Mouse (Mus musculus) liver, adult 2 months (tissue): ENCODE measurements around the gene Bcl2l15. TPM values are rescaled to one million over a fixed set of nuclear protein-coding genes. Genes with fewer than 3 reads are reported as not detected.
"Not testable (repeated sequence)": the region's sequence is repeated elsewhere in the genome, so short reads cannot be mapped to it uniquely, and the experiment has no call there.

Experiments
- DNase-seq: peaks from one replicate; pipeline ENCODE4 v3.0.0-alpha.2; 2011; ENCODE audit warnings: low read depth, low spot score; ENCODE audit errors: extremely low read depth
- H3K27ac ChIP-seq: fragments of 200-500 bp; replicated peaks from 2 replicates; pipeline ENCODE4 v1.5.1; 2012; ENCODE audit warnings: low read depth, mild to moderate bottlenecking, control low read depth, inconsistent platforms, low read length; ENCODE audit not compliant: insufficient read depth
- H3K27me3 ChIP-seq: fragments of 200-500 bp; 2 replicates; pipeline ENCODE4 v1.6.1; 2012; ENCODE audit warnings: mild to moderate bottlenecking, moderate library complexity, low read length, inconsistent platforms; ENCODE audit not compliant: control insufficient read depth, insufficient read depth
- H3K36me3 ChIP-seq: fragments of 200-500 bp; 2 replicates; pipeline ENCODE4 v1.6.1; 2012; ENCODE audit warnings: low read length, inconsistent platforms; ENCODE audit not compliant: control insufficient read depth, insufficient read depth
- H3K4me1 ChIP-seq: fragments of 200-500 bp; 2 replicates; pipeline ENCODE4 v1.6.1; 2011; ENCODE audit warnings: low read length; ENCODE audit not compliant: control insufficient read depth, insufficient read depth
- H3K4me3 ChIP-seq: fragments of 200-500 bp; 2 replicates; pipeline ENCODE4 v1.5.1; 2011; ENCODE audit warnings: low read depth, mild to moderate bottlenecking, control low read depth, low read length, moderate library complexity; ENCODE audit not compliant: insufficient read depth
- H3K79me2 ChIP-seq: fragments of 200-500 bp; 2 replicates; pipeline ENCODE4 v1.6.1; 2012; ENCODE audit warnings: inconsistent platforms, mild to moderate bottlenecking, low read length, moderate library complexity; ENCODE audit not compliant: control insufficient read depth, insufficient read depth
- H3K9ac ChIP-seq: fragments of 200-500 bp; 2 replicates; pipeline ENCODE4 v1.6.1; 2012; ENCODE audit warnings: low read depth, mild to moderate bottlenecking, control low read depth, inconsistent platforms, low read length
- CTCF ChIP-seq: fragments of 200-500 bp; IDR thresholded peaks from 2 replicates; pipeline ENCODE4 v1.5.1; 2011; ENCODE audit warnings: low read depth, low read length, control low read depth
- POLR2A ChIP-seq: fragments of 200-500 bp; IDR thresholded peaks from 2 replicates; pipeline ENCODE4 v1.6.1; 2011; ENCODE audit warnings: low read length, control low read depth; ENCODE audit not compliant: insufficient read depth; ENCODE audit errors: extremely low read depth
- WGBS: fragments of 180-500 bp; shearing (Covaris S2); methylation state at CpG from one replicate; pipeline ENCODE4 v1.1.7; 2018; 5-methylcytosine and 5-hydroxymethylcytosine counted together
- polyA plus RNA-seq: library from polyadenylated mRNA; depleted of rRNA; stranded (reverse); fragments of >200 nt; gene quantifications from 2 replicates; pipeline ENCODE4 v1.2.3, GENCODE M21; 2012
- total RNA-seq: library from RNA; depleted of rRNA; stranded (reverse); fragments of >200 nt; gene quantifications from 2 replicates; pipeline ENCODE4 v1.2.3, GENCODE M21; 2014

Gene Bcl2l15
- total and polyA plus RNA-seq, 2 experiments = not detected

DNA sequence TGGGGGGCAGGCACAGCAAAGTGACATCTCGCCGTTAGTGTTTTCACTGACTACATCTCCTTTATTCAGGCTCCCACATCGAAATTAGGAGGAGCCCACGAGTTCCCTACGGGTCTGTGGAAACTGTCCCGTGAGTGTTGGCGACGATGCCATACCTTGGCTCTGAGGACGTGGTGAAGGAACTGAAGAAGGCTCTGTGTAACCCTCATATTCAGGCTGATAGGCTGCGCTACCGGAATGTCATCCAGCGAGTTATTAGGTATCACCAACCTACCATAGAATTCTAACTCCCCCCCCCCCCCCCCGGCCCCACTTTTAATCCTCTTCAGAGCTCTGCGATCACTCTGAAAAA lies 22.6 kb upstream of the Bcl2l15 start:
- H3K27ac ChIP-seq = peak overlapping the region; percentile 92
- TF ChIP-seq CTCF = no peak
- TF ChIP-seq POLR2A = no peak
- H3K36me3 ChIP-seq = peaks cover 17% of the 10 kb centered on the region

DNA sequence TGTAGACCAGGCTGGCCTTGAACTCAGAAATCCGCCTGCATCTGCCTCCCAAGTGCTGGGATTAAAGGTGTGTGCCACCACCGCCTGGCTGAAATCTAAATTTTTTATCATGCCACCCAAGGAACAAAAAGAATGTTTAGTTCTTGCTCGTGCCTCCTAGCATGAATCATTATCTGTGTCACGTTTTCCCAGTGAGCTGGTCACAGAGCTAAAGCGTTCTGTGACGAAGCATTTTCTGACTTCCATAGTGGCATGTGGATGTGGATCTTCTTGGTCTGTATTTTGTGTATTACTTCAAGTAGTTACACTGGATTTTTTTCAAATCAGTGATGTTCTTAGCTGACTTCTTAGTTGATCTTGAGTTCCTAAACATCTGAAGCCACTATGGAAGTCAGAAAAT lies 21.4 kb upstream of the Bcl2l15 start:
- no peak overlapping the region for H3K9ac ChIP-seq
- no peak for DNase-seq
- H3K36me3 ChIP-seq = peaks cover 22% of the 10 kb centered on the region
- no peak overlapping the region for H3K4me3 ChIP-seq
- no peaks in the 10 kb centered on the region; the same call in 1 of the 2 replicates for H3K4me1 ChIP-seq
- no peaks in the 10 kb centered on the region; the same call in 1 of the 2 replicates for H3K79me2 ChIP-seq
- 90% methylated on average over 6 of the region's 6 CpGs for WGBS
- no peaks in the 10 kb centered on the region for H3K27me3 ChIP-seq
- TF ChIP-seq POLR2A = no peak
- no peak for TF ChIP-seq CTCF
- H3K27ac ChIP-seq = no peak overlapping the region

More for the DNA sequence above, 22.6 kb upstream of the Bcl2l15 start:
- no peaks in the 10 kb centered on the region for H3K27me3 ChIP-seq
- under 1% methylated on average over 14 of the region's 14 CpGs for WGBS
- peak overlapping the region; percentile 86 for H3K4me3 ChIP-seq
- H3K79me2 ChIP-seq = no peaks in the 10 kb centered on the region; the same call in 1 of the 2 replicates
- no peaks in the 10 kb centered on the region; the same call in 1 of the 2 replicates for H3K4me1 ChIP-seq
- no peak for DNase-seq
- peak overlapping the region; percentile 86 for H3K9ac ChIP-seq

DNA sequence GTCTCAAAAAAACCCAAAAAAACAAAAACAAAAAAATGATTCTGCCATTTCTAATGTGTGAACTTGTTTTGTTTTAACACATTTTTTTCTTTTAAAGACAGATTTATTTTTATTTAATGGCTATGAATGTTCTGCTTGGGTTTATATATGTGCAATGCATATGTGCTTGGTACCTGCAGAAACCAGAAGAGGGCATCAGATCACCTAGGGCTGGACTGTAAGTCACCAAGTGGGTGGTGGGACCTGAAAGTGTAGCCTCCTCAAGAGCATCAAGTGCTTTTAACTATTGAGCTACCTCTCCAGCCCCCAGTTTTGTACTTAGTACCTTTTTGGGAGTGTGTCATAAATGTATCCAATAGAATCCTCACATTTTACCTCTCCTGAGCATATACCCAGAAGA lies 4.9 kb upstream of the Bcl2l15 start:
- Histone ChIP-seq H3K79me2 (no peaks in the 10 kb centered on the region), H3K36me3 (peaks cover 5% of the 10 kb centered on the region; the same call in 1 of the 2 replicates), H3K4me1 (no peaks in the 10 kb centered on the region), H3K4me3 (no peak overlapping the region), H3K27ac (no peak overlapping the region), H3K27me3 (no peaks in the 10 kb centered on the region), H3K9ac (no peak overlapping the region)
- no peak for TF ChIP-seq POLR2A
- no peak for TF ChIP-seq CTCF
- DNase-seq = no peak

DNA sequence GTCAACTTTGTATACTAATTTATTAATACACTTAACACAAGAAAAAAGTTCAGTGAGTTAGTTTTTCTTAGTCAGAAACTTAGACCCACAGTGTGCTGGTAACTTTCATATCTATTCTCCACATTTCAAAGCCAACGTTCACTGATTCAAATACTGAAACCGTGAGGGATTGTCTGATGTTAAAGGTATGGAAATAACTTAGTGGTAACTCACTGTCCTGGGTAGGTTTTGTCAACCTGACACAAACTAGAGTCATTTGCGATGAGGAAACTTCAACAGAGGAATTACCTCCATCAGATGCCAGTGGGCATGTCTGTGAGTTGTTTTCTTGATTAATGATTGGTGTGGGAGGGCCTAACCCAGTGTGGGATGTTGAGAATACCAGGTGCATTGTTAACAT lies 3.4 kb upstream of the Bcl2l15 start:
- TF ChIP-seq POLR2A (no peak), CTCF (no peak)
- Histone ChIP-seq H3K27me3 (no peaks in the 10 kb centered on the region), H3K79me2 (no peaks in the 10 kb centered on the region), H3K27ac (no peak overlapping the region), H3K4me3 (no peak overlapping the region), H3K36me3 (no peaks in the 10 kb centered on the region), H3K9ac (no peak overlapping the region), H3K4me1 (no peaks in the 10 kb centered on the region)
- 84% methylated on average over 3 of the region's 3 CpGs for WGBS
- no peak for DNase-seq

DNA sequence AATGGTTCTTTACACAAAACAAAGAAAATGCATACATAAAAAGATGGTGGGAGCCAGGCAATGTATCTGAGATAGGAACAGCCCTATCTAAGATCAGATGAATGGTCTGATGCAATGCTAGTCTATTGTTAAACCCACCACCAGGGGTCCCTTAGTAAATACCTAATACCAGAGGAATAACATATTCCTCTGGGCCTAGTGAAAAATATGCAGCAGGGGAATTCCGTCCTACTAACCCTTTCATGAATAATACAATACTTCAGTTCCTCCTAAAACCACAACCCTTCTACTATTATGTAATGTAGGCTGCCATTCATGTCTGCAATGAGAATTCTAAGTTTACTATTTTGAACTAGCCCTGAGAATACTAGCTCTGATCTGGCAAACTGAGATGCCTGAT lies 1.7 kb upstream of the Bcl2l15 start:
- not testable (repeated sequence) for DNase-seq, H3K4me1 ChIP-seq, H3K79me2 ChIP-seq, H3K4me3 ChIP-seq, H3K9ac ChIP-seq, H3K27ac ChIP-seq, H3K27me3 ChIP-seq, H3K36me3 ChIP-seq
- WGBS = 85% methylated on average over 1 of the region's 1 CpGs

DNA sequence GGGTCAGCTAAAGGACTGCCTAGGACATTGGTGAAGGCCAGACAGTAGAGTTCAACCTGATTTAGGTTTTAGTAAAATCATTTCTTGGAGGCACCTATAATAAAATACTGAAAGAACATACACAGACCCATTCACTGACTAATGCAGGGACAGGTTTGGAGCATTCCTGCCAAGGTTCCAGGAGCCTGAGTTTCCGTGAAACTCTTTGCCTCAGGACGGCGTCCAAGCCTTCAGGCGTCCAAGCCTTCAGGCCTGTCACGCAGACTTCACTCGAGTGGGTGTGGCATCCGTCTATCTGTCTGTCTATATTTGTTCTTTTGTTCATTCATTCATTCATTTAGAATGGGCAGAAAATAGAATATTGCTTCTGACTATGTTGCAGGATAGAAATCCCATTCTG lies 1.3 kb upstream of the Bcl2l15 start:
- WGBS = 90% methylated on average over 7 of the region's 7 CpGs
- no peak for DNase-seq
- H3K4me3 ChIP-seq = no peak overlapping the region
- no peaks in the 10 kb centered on the region for H3K36me3 ChIP-seq
- H3K27ac ChIP-seq = no peak overlapping the region
- H3K4me1 ChIP-seq = no peaks in the 10 kb centered on the region
- no peaks in the 10 kb centered on the region for H3K27me3 ChIP-seq
- no peak overlapping the region for H3K9ac ChIP-seq
- no peak for TF ChIP-seq CTCF
- no peak for TF ChIP-seq POLR2A
- H3K79me2 ChIP-seq = no peaks in the 10 kb centered on the region
